Mouse (Mus musculus) embryonic fibroblast, embryonic 13.5 days (primary cell): ENCODE data around the gene Rpl15.
"Not testable (repeated sequence)": the region's sequence is repeated elsewhere in the genome, so short reads cannot be mapped to it uniquely, and the experiment has no call there.

Source experiments
- CTCF ChIP-seq: IDR thresholded peaks from 2 replicates; pipeline ENCODE4 v1.5.1; 2011; ENCODE audit warnings: mild to moderate bottlenecking, control low read depth, low read length, moderate library complexity, borderline replicate concordance; ENCODE audit not compliant: insufficient read depth
- POLR2A ChIP-seq: IDR thresholded peaks from 2 replicates; pipeline ENCODE4 v1.6.1; 2011; ENCODE audit warnings: low read depth, mild to moderate bottlenecking, control low read depth, low read length, moderate library complexity

GRCm38 (mm10) chr14:18229751-18230150, 41.4 kb downstream of the Rpl15 start:
- TF ChIP-seq CTCF, POLR2A: not testable (repeated sequence)
